Mouse (Mus musculus) heart, adult 2 months (tissue): ENCODE data around the gene Il19. TPM values are rescaled to one million over a fixed set of nuclear protein-coding genes. Genes with fewer than 3 reads are reported as not detected.

Experiments used
- DNase-seq, 2 experiments: peaks; one replicate each; pipeline ENCODE4 v3.0.0; 2021
- H3K27ac ChIP-seq: fragments of 200-600 bp; 2 replicates; pipeline ENCODE4 v1.8.1; 2022
- H3K27me3 ChIP-seq: fragments of 200-500 bp; 2 replicates; pipeline ENCODE4 v1.6.1; 2012; ENCODE audit warnings: mild to moderate bottlenecking, low read length, inconsistent platforms, mixed read lengths; ENCODE audit not compliant: control insufficient read depth, insufficient read depth
- H3K36me3 ChIP-seq: fragments of 200-500 bp; 2 replicates; pipeline ENCODE4 v1.6.1; 2012; ENCODE audit warnings: low read length, inconsistent platforms; ENCODE audit not compliant: control insufficient read depth, insufficient read depth
- H3K4me1 ChIP-seq: fragments of 200-500 bp; 2 replicates; pipeline ENCODE4 v1.6.1; 2011; ENCODE audit warnings: low read length; ENCODE audit not compliant: control insufficient read depth, insufficient read depth
- H3K4me3 ChIP-seq: fragments of 200-600 bp; 2 replicates; pipeline ENCODE4 v1.8.1; 2022
- H3K79me2 ChIP-seq: fragments of 200-500 bp; replicated peaks from 2 replicates; pipeline ENCODE4 v1.6.1; 2012; ENCODE audit warnings: mild to moderate bottlenecking, inconsistent platforms, low read length, moderate library complexity, mixed read lengths; ENCODE audit not compliant: control insufficient read depth, insufficient read depth
- H3K9ac ChIP-seq: fragments of 200-500 bp; 2 replicates; pipeline ENCODE4 v1.6.1; 2012; ENCODE audit warnings: low read depth, mild to moderate bottlenecking, control low read depth, inconsistent platforms, low read length, mixed read lengths
- CTCF ChIP-seq: fragments of 200-600 bp; IDR thresholded peaks from 2 replicates; pipeline ENCODE4 v1.8.1; 2022; ENCODE audit warnings: antibody characterized with exemption, mild to moderate bottlenecking, moderate library complexity
- EP300 ChIP-seq: fragments of 200-500 bp; IDR thresholded peaks from 2 replicates; pipeline ENCODE4 v1.6.1; 2011; ENCODE audit warnings: low read depth, low read length, control low read depth; ENCODE audit not compliant: insufficient read depth
- POLR2A ChIP-seq: fragments of 200-500 bp; IDR thresholded peaks from 2 replicates; pipeline ENCODE4 v1.6.1; 2011; ENCODE audit warnings: mild to moderate bottlenecking, low read depth, low read length, control low read depth; ENCODE audit not compliant: insufficient read depth
- WGBS: fragments of 180-500 bp; shearing (Covaris S2); methylation state at CpG from one replicate; pipeline ENCODE4 v1.1.7; 2018; 5-methylcytosine and 5-hydroxymethylcytosine counted together
- intact Hi-C: fragments of 180-260 bp; cut with DNase I; formaldehyde crosslinking; loops from one replicate; pipeline ENCODE4 v1.15.1; 2025
- polyA plus RNA-seq: library from polyadenylated mRNA; depleted of rRNA; stranded (reverse); fragments of >200 nt; gene quantifications from 2 replicates; pipeline ENCODE4 v1.2.3, GENCODE M21; 2012
- total RNA-seq, 2 experiments: library from RNA; stranded (reverse); gene quantifications; 2 replicates each; pipeline ENCODE4 v1.2.3; 2021

The Il19 gene
- total and polyA plus RNA-seq, 3 experiments, result not detected

DNA sequence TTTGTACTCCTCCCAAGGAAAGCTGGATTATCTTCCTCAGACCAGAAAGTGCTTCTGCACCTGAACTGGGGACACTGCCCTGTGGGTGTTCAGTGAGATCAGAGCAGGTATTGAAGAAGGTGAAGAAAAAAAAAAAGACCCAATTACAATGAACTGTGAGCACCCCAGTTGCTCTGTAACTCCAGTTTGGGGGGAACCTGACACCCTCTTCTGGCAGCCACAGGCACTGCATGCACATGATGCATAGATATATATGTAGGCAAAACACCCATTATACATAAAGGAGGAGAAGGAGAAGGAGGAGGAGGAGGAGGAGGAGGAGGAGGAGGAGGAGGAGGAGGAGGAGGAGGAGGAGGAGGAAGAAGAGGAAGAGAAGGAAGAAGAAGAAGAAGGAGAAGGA lies 13.4 kb downstream of the Il19 start:
- intact Hi-C loops, result no loop called here
- Histone ChIP-seq H3K27me3 (no peaks in the 10 kb centered on the region), H3K4me3 (no peak overlapping the region), H3K27ac (no peak overlapping the region), H3K79me2 (no peaks in the 10 kb centered on the region), H3K36me3 (no peaks in the 10 kb centered on the region), H3K9ac (no peak overlapping the region), H3K4me1 (no peaks in the 10 kb centered on the region)
- no peak for DNase-seq
- 0 out of 2 replicates have a peak, but pooled peaks have one; percentile 10 for TF ChIP-seq CTCF
- TF ChIP-seq POLR2A, result no peak
- no peak for TF ChIP-seq EP300

DNA sequence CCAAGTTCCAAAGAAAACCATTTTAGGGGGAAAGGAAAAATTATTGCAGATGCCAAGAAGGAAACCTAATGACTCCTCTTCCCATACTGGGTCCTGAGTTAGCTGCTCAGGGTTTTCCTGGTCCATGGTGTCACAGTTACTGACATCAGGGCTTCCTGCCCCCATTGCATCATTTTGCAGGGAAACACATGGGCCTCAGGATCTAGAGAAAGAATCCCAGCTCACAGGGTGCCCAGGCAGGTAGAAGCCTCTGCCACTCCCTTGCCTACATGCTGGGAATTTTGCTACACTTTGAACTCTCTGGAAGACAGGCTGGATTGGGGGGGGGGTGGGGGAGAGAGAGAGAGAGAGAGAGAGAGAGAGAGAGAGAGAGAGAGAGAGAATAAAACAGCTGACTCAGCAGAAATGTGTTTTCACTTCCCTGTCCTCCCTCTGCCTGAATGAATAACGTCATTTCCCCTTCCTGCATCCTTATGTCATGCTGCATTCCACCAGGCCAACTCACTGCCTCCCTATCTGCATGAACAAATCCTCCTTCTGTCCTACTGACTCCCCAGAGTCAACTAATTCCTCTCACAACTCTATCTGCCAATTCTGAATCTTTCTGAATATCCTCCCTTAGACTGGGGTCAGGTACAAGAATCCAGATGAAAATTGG lies 21.5 kb downstream of the Il19 start:
- intact Hi-C loops, result no loop called here
- Histone ChIP-seq H3K27me3 (no peaks in the 10 kb centered on the region), H3K36me3 (no peaks in the 10 kb centered on the region), H3K79me2 (no peaks in the 10 kb centered on the region), H3K27ac (no peak overlapping the region), H3K9ac (no peak overlapping the region), H3K4me3 (no peak overlapping the region), H3K4me1 (no peaks in the 10 kb centered on the region)
- no peak for TF ChIP-seq POLR2A
- DNase-seq, result no peak
- WGBS, result 16% methylated on average over 1 of the region's 1 CpGs

DNA sequence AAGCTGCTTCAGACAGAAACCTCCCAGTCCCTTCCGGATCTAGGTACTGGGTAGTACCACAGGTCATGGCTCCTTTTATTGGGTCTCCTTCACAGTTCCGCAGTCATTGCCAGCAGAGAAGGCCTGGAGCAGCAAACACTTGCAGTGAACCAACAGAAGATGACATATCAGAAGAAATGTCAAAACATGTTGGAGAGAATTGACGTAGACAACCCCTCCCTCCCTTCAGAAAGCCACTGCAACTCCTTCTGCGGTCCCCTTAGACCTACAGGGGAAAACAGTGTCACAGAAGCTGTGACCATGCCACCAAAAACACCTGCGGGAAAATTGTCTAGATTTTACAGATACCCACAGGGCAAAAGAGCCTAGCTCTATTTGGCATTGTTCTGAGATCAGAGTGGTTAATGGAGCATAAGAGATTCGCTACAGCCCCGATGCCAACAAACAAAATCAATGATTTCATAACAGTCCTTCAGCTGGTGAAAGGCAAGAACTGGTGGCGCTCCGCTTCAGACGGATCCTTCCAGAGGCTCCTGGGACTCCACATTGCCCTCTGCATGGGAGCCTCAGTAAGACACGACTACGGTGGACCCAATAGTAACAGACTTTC lies 28.4 kb downstream of the Il19 start, which contains the start of gene Il20:
Il20 (minus strand) TSS at position 51 of the 610 bp plus-strand sequence.
- no peak within 1 kb of the TSS for H3K27ac ChIP-seq
- H3K27me3 ChIP-seq, result no peaks in the 10 kb centered on the region
- intact Hi-C loops, result no loop called here
- no peak within 1 kb of the TSS for H3K4me3 ChIP-seq
- WGBS, result 87% methylated on average over 12 of the region's 12 CpGs
- no peaks in the 10 kb centered on the region for H3K36me3 ChIP-seq
- H3K4me1 ChIP-seq, result no peaks in the 10 kb centered on the region
- H3K79me2 ChIP-seq, result no peaks in the 10 kb centered on the region
- TF ChIP-seq CTCF (no peak), POLR2A (no peak), EP300 (no peak)
- no peak within 1 kb of the TSS for H3K9ac ChIP-seq
- no peak for DNase-seq

DNA sequence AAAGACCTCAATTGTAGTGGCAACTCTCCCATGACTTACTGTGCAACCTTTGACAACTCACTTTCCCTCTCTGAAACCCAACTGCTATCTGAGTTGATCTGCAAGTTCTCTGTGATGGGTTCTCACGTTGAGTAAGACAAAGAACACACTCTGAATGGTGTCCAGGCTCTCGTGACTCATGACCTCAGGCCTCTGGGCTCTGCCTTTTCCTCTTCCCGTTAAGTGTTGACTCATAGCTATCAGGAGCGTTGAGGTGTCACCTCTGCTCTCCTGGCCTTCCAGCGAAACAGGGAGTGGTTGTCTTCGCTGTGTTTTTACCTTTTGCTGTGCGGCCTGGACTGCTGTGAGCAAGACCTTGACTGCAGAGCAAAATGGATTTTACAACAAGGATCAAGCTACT lies 37.4 kb downstream of the Il19 start:
- WGBS, result 54% methylated on average over 7 of the region's 7 CpGs
- Histone ChIP-seq H3K79me2 (no peaks in the 10 kb centered on the region), H3K27me3 (no peaks in the 10 kb centered on the region), H3K4me1 (no peaks in the 10 kb centered on the region), H3K27ac (no peak overlapping the region), H3K9ac (no peak overlapping the region), H3K36me3 (no peaks in the 10 kb centered on the region), H3K4me3 (no peak overlapping the region)
- intact Hi-C loops, result no loop called here
- TF ChIP-seq POLR2A, result no peak
- no peak for TF ChIP-seq EP300
- no peak for TF ChIP-seq CTCF
- DNase-seq, result no peak

DNA sequence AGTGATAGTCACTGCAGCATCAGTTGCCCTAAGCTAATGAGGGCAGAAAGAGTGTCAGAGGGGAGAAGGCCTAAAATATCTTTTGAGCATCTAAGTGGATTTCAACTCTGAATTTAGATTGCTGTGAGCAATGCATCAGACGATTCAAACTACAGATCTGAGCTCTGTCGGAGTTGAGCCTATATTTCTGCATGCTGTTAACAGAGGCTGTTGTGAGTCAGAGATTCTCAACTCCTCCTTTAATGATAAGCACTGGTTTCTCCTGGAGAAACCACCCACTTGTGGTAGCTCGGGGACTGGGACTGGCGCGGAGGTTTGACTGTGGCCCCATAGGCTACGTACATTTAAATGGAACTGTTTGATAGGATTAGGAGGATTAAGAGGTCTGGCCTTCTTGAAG lies 45.4 kb downstream of the Il19 start:
- TF ChIP-seq CTCF, result no peak
- TF ChIP-seq POLR2A, result no peak
- TF ChIP-seq EP300, result no peak
- H3K4me1 ChIP-seq, result no peaks in the 10 kb centered on the region
- 66% methylated on average over 6 of the region's 6 CpGs for WGBS
- H3K4me3 ChIP-seq, result no peak overlapping the region
- no peaks in the 10 kb centered on the region for H3K79me2 ChIP-seq
- H3K9ac ChIP-seq, result no peak overlapping the region
- intact Hi-C loops, result no loop called here
- no peaks in the 10 kb centered on the region for H3K27me3 ChIP-seq
- no peaks in the 10 kb centered on the region for H3K36me3 ChIP-seq
- no peak overlapping the region for H3K27ac ChIP-seq
- no peak for DNase-seq

DNA sequence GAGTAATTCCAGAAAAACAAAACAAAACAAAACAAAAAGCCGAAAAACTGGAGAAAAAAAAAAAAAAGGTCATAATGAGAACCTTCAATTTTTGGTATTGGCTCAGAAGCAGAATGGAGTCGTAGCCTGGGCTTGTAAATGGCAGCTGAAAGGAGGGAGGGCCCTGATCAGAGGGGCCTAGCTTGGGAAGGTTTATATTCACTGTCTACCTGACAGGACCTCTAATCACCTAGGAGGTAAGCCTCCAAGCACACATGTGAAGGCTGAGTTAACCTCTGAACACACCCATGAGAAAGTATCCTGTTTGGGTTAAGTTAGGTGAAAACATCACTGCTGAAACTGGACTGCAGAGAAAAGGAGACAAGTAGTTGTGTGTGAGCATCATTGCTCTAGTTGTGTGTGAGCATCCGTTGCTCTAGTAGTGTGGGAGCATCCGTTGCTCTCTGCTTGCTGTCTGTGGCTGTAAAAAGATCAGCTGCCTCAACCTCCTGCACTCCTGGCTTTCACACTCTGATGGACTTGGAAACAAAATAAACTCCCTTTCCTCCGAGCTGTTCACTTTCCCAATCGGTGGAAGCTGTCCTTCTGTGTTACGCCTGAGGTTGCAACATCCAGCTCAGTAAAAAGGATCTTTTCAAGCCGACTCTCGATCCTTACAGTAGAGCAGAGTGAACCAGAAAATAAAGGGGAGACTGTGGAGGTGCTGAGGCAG lies 46.4 kb downstream of the Il19 start:
- Histone ChIP-seq H3K4me1 (no peaks in the 10 kb centered on the region), H3K9ac (no peak overlapping the region), H3K4me3 (no peak overlapping the region), H3K27me3 (no peaks in the 10 kb centered on the region), H3K27ac (no peak overlapping the region), H3K79me2 (no peaks in the 10 kb centered on the region), H3K36me3 (no peaks in the 10 kb centered on the region)
- intact Hi-C loops, result no loop called here
- no peak for DNase-seq
- 75% methylated on average over 9 of the region's 9 CpGs for WGBS
- TF ChIP-seq POLR2A, result no peak
- TF ChIP-seq EP300, result no peak
- no peak for TF ChIP-seq CTCF
